Comparison of ENCODE assay signal across 8 mouse cellular contexts in the genomic region with DNA sequence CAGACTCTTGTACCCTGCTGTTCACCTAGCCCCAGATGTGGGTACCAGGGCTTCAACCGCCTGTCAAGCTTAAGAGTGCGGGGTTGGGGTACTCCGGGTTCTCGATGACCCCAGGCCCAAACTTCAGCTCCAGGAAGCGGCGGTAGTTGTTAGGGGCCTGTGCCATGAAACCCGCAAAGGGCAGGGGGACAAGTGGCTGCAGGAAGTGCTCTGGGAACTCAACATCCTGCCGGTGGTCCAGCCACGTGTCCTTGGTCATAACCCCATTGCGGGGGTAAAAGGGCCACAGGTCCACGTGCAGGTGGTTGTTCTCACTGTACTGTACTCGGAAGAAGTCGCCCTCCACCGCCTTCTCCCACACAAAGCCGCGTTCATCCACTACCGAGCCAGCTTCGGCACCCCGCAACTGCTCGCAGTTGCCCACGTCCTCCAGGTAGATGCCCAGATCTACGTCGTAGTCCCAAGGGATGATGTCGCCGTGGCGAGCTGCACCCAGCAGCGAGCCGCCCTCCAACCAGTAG. TPM values are rescaled to one million over a fixed set of nuclear protein-coding genes. Genes with fewer than 3 reads are reported as not detected.
DNase-seq lines count a peak whose midpoint lies in the region; ATAC-seq and TF ChIP-seq lines count a peak whose summit lies in the region.
"Had no signal": no experiment of that assay in that cellular context is flagged by ENCODE, and none has a peak within 500 bp of the region (broad histone marks: within the 10 kb centered on the region; RNA-seq: fewer than 3 reads in every experiment).

No protein-coding gene starts in this region.

- TF ChIP-seq CTCF in thymus, adult 2 months (IDR thresholded peaks at IDR 0.05; ENCODE audit: borderline replicate concordance, control insufficient read depth, extremely low read depth, insufficient read depth, low read length, poor library complexity) = no peak

- peaks cover 27% of the 10 kb centered on the region for H3K4me1 ChIP-seq in liver, embryonic 12.5 days
- H3K4me1 ChIP-seq in forebrain, embryonic 14.5 days (ENCODE audit: control insufficient read depth, insufficient read depth, low read length) = peaks cover 9% of the 10 kb centered on the region
- H3K4me1 ChIP-seq in limb, embryonic 12.5 days (replicated peaks) = peaks cover 29% of the 10 kb centered on the region
- peaks cover 27% of the 10 kb centered on the region for H3K4me1 ChIP-seq in stomach, embryonic 15.5 days
- H3K4me1 ChIP-seq in thymus, adult 2 months (replicated peaks; ENCODE audit: control insufficient read depth, insufficient read depth, low read length) = no peaks in the 10 kb centered on the region

- TF ChIP-seq POLR2A in thymus, adult 2 months (IDR thresholded peaks at IDR 0.05; ENCODE audit: control insufficient read depth, extremely low read depth, insufficient read depth, low read length, poor library complexity) = no peak

- H3K4me2 ChIP-seq in liver, embryonic 12.5 days = peak overlapping the region; percentile 65
- peak overlapping the region; percentile 75 for H3K4me2 ChIP-seq in forebrain, embryonic 14.5 days (ENCODE audit: low read length)
- peak overlapping the region; percentile 98 for H3K4me2 ChIP-seq in limb, embryonic 12.5 days
- H3K4me2 ChIP-seq in stomach, embryonic 15.5 days = peak overlapping the region; percentile 79

- no peak for DNase-seq in liver
- no peak for DNase-seq in forebrain, embryonic 14.5 days (ENCODE audit: low spot score)
- no peak for DNase-seq in spleen, adult 18-20 months
- DNase-seq in thymus, adult 2 months = no peak

- 0 out of 2 replicates have a peak overlapping the region, but pooled peaks have one; percentile 36 for H3K9ac ChIP-seq in liver, embryonic 12.5 days
- peak overlapping the region; percentile 63 for H3K9ac ChIP-seq in forebrain, embryonic 14.5 days (ENCODE audit: low read length)
- peak overlapping the region; percentile 57 for H3K9ac ChIP-seq in limb, embryonic 12.5 days (replicated peaks)
- no peak overlapping the region for H3K9ac ChIP-seq in stomach, embryonic 15.5 days

- H3K27me3 ChIP-seq in liver, embryonic 12.5 days (replicated peaks) = peaks cover 32% of the 10 kb centered on the region
- peaks cover 19% of the 10 kb centered on the region for H3K27me3 ChIP-seq in forebrain, embryonic 14.5 days (replicated peaks; ENCODE audit: control insufficient read depth, insufficient read depth, low read length)
- H3K27me3 ChIP-seq in limb, embryonic 12.5 days = peaks cover 31% of the 10 kb centered on the region
- 0 out of 2 replicates have a peak, but pooled peaks cover 15% of the 10 kb centered on the region for H3K27me3 ChIP-seq in stomach, embryonic 15.5 days (replicated peaks)
- H3K27me3 ChIP-seq in thymus, adult 2 months (ENCODE audit: control insufficient read depth, insufficient read depth, low read length) = no peaks in the 10 kb centered on the region

- no peaks in the 10 kb centered on the region for H3K9me3 ChIP-seq in liver, embryonic 12.5 days (replicated peaks)
- H3K9me3 ChIP-seq in forebrain, embryonic 14.5 days (replicated peaks; ENCODE audit: control insufficient read depth, low read length) = no peaks in the 10 kb centered on the region
- H3K9me3 ChIP-seq in limb, embryonic 12.5 days = no peaks in the 10 kb centered on the region
- H3K9me3 ChIP-seq in stomach, embryonic 15.5 days = no peaks in the 10 kb centered on the region

- peak overlapping the region; percentile 39 for H3K4me3 ChIP-seq in liver, embryonic 12.5 days
- H3K4me3 ChIP-seq in forebrain, embryonic 14.5 days (ENCODE audit: low read depth, low read length) = peak overlapping the region; percentile 43
- peak overlapping the region; percentile 52 for H3K4me3 ChIP-seq in limb, embryonic 12.5 days (replicated peaks)
- peak overlapping the region; percentile 38 for H3K4me3 ChIP-seq in stomach, embryonic 15.5 days (replicated peaks)
- no peak overlapping the region for H3K4me3 ChIP-seq in thymus, adult 2 months (ENCODE audit: control insufficient read depth, insufficient read depth, low read length)

- no peak overlapping the region for H3K27ac ChIP-seq in liver, embryonic 12.5 days
- peak overlapping the region; percentile 77 for H3K27ac ChIP-seq in forebrain, embryonic 14.5 days (ENCODE audit: low read depth, low read length)
- no peak overlapping the region for H3K27ac ChIP-seq in limb, embryonic 12.5 days
- H3K27ac ChIP-seq in stomach, embryonic 15.5 days = no peak overlapping the region
- no peak overlapping the region for H3K27ac ChIP-seq in thymus, adult 2 months (ENCODE audit: control insufficient read depth, insufficient read depth, low read length)

- WGBS in liver, embryonic 12.5 days (ENCODE audit: insufficient replicate concordance) = 49% methylated on average over 28 of the region's 28 CpGs
- WGBS in forebrain, embryonic 14.5 days = 53% methylated on average over 28 of the region's 28 CpGs
- 45% methylated on average over 28 of the region's 28 CpGs for WGBS in limb, embryonic 12.5 days
- WGBS in stomach, embryonic 15.5 days = 63% methylated on average over 28 of the region's 28 CpGs
- 96% methylated on average over 28 of the region's 28 CpGs for WGBS in thymus, adult 2 months

- ATAC-seq in liver, embryonic 12.5 days = no peak
- 0 out of 2 replicates have a peak, but pooled peaks have one; percentile 0 for ATAC-seq in forebrain, embryonic 14.5 days
- ATAC-seq in limb, embryonic 12.5 days (ENCODE audit: insufficient number of reproducible peaks, insufficient read depth, low FRiP score, low TSS enrichment, low read depth) = no peak
- no peak for ATAC-seq in stomach, embryonic 15.5 days (ENCODE audit: insufficient read depth, low FRiP score, low read depth)
- ATAC-seq: activated CD4-positive, CD25-positive, alpha-beta regulatory T cell, adult 4 months had no signal

- peaks cover 56% of the 10 kb centered on the region for H3K36me3 ChIP-seq in liver, embryonic 12.5 days
- peaks cover 29% of the 10 kb centered on the region for H3K36me3 ChIP-seq in forebrain, embryonic 14.5 days (ENCODE audit: control insufficient read depth, insufficient read depth, low read length)
- peaks cover 44% of the 10 kb centered on the region for H3K36me3 ChIP-seq in limb, embryonic 12.5 days
- peaks cover 8% of the 10 kb centered on the region; the same call in 1 of the 2 replicates for H3K36me3 ChIP-seq in stomach, embryonic 15.5 days
- peaks cover 9% of the 10 kb centered on the region for H3K36me3 ChIP-seq in thymus, adult 2 months (ENCODE audit: control insufficient read depth, insufficient read depth, low read length)

RNA-seq across cellular contexts. Expression of a gene that starts 5.2 kb away (rescaled TPM):
- polyA plus RNA-seq in liver, embryonic 12.5 days (2016; fragmentation: Nextera tagmentation; extraction: Ambion mirVana) = 61.3 and 63.2 TPM in 2 replicates
- polyA plus RNA-seq in forebrain, embryonic 14.5 days (2014; fragmentation: Nextera tagmentation; extraction: Ambion mirVana) = 175 and 186 TPM in 2 replicates
- polyA plus RNA-seq in limb, embryonic 12.5 days (2016; fragmentation: Nextera tagmentation; extraction: Ambion mirVana) = 148 and 155 TPM in 2 replicates
- 87.2 and 89.4 TPM in 2 replicates for polyA plus RNA-seq in stomach, embryonic 15.5 days (2015; fragmentation: Nextera tagmentation; extraction: Ambion mirVana)
- 307 and 318 TPM in 2 replicates for polyA plus RNA-seq in thymus, adult 2 months (2012; rRNA removed)

RNA-seq across cellular contexts. Expression of a gene that starts 6.1 kb away (rescaled TPM):
- polyA plus RNA-seq in liver, embryonic 12.5 days (2016; fragmentation: Nextera tagmentation; extraction: Ambion mirVana) = 14.9 and 16.0 TPM in 2 replicates
- polyA plus RNA-seq in forebrain, embryonic 14.5 days (2014; fragmentation: Nextera tagmentation; extraction: Ambion mirVana) = 26.4 and 30.3 TPM in 2 replicates
- 33.1 and 34.8 TPM in 2 replicates for polyA plus RNA-seq in limb, embryonic 12.5 days (2016; fragmentation: Nextera tagmentation; extraction: Ambion mirVana)
- polyA plus RNA-seq in stomach, embryonic 15.5 days (2015; fragmentation: Nextera tagmentation; extraction: Ambion mirVana) = 28.4 and 29.1 TPM in 2 replicates
- 48.7 and 51.5 TPM in 2 replicates for polyA plus RNA-seq in thymus, adult 2 months (2012; rRNA removed)

RNA-seq across cellular contexts. Expression of a gene that starts 29.3 kb away (rescaled TPM):
- polyA plus RNA-seq in liver, embryonic 12.5 days (2016; fragmentation: Nextera tagmentation; extraction: Ambion mirVana) = 127 and 128 TPM in 2 replicates
- 7.0 and 7.4 TPM in 2 replicates for polyA plus RNA-seq in forebrain, embryonic 14.5 days (2014; fragmentation: Nextera tagmentation; extraction: Ambion mirVana)
- 43.7 and 48.7 TPM in 2 replicates for polyA plus RNA-seq in limb, embryonic 12.5 days (2016; fragmentation: Nextera tagmentation; extraction: Ambion mirVana)
- polyA plus RNA-seq in stomach, embryonic 15.5 days (2015; fragmentation: Nextera tagmentation; extraction: Ambion mirVana) = 64.2 and 66.3 TPM in 2 replicates
- polyA plus RNA-seq in thymus, adult 2 months (2012; rRNA removed) = 254 and 310 TPM in 2 replicates

RNA-seq across cellular contexts. Expression of a gene that starts 32.2 kb away (rescaled TPM):
- polyA plus RNA-seq in liver, embryonic 12.5 days (2016; fragmentation: Nextera tagmentation; extraction: Ambion mirVana) = 4.4 and 4.7 TPM in 2 replicates
- polyA plus RNA-seq in forebrain, embryonic 14.5 days (2014; fragmentation: Nextera tagmentation; extraction: Ambion mirVana) = 4.5 and 6.7 TPM in 2 replicates
- polyA plus RNA-seq in limb, embryonic 12.5 days (2016; fragmentation: Nextera tagmentation; extraction: Ambion mirVana) = 16.0 and 16.2 TPM in 2 replicates
- polyA plus RNA-seq in stomach, embryonic 15.5 days (2015; fragmentation: Nextera tagmentation; extraction: Ambion mirVana) = 11.6 and 12.2 TPM in 2 replicates
- polyA plus RNA-seq in thymus, adult 2 months (2012; rRNA removed) = 363 and 406 TPM in 2 replicates
